Mouse (Mus musculus) left cerebral cortex, postnatal 14 days (tissue): Measurements from ENCODE around the gene Ghdc. TPM values are rescaled to one million over a fixed set of nuclear protein-coding genes. Genes with fewer than 3 reads are reported as not detected.

ENCODE experiments used
- DNase-seq, 2 experiments: peaks; one replicate each; pipeline ENCODE4 v3.0.0; 2021 to 2022; ENCODE audit warnings: low spot score in 2 of 2, mixed read lengths in 1 of 2
- intact Hi-C: fragments of 180-260 bp; cut with DNase I; formaldehyde crosslinking; loops from one replicate; pipeline ENCODE4 v1.15.1; 2025
- total RNA-seq, 2 experiments: library from RNA; stranded (reverse); gene quantifications; 2 replicates each; pipeline ENCODE4 v1.2.3; 2021

Gene Ghdc
- total RNA-seq, 2 experiments from 2014 or later, result 5.3 to 6.5 TPM

DNA sequence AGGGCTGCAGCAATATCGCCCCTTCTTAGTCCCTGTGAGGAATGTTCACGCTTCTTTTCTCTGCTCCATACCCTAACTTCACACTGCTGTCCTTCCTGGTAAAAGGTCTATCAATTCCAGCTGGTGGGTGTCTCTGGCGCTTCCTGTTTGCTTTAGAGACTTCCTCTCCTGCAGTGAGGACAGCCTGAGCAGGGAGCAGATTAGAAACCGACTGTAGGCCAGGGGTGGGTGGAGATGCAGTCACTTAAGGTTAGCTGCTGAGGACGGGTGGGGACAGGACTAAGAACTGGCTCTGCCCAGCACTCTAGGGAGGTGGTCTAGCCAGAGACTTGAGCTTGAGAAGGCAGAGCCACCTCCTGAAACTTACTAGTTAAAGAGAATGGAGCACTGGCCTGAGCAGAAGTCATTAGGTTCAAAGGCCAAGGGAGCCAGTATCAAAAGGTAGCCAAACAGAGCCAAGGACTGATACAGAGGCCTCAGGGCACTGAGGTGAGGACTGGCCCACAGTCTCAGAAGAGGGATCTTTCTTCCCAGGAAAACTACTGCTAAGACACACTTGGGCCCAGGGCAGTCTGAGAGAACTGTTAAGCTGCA is 45.7 kb downstream of the Ghdc start:
- intact Hi-C loops, result no loop called here
- DNase-seq, result no peak

DNA sequence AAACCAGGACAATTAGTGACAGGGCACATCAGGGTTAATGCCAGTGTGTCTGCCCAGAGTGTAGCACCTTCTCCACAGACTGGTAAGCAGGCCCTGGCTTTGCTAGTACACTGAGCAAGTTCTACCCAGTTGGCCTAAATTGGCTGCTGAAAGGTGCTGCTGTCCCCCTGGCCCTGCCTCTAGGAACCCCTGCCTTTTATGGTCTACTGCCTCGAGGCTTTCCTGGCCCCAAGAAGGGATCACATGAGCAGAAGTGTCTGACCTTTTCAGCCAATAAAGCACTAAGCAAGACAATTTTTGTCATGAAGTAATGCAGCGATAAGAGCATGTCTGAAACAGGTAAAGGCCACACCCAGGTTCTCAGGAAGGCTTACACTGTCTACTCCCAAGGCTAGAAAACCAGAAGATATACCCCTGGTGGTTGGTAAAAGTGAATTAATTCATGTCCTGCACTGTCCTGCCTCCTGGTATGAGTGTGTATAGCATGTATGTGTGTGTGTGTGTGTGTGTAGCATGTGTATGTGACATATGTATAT is 48.2 kb downstream of the Ghdc start:
- no peak for DNase-seq
- intact Hi-C loops, result no loop called here

DNA sequence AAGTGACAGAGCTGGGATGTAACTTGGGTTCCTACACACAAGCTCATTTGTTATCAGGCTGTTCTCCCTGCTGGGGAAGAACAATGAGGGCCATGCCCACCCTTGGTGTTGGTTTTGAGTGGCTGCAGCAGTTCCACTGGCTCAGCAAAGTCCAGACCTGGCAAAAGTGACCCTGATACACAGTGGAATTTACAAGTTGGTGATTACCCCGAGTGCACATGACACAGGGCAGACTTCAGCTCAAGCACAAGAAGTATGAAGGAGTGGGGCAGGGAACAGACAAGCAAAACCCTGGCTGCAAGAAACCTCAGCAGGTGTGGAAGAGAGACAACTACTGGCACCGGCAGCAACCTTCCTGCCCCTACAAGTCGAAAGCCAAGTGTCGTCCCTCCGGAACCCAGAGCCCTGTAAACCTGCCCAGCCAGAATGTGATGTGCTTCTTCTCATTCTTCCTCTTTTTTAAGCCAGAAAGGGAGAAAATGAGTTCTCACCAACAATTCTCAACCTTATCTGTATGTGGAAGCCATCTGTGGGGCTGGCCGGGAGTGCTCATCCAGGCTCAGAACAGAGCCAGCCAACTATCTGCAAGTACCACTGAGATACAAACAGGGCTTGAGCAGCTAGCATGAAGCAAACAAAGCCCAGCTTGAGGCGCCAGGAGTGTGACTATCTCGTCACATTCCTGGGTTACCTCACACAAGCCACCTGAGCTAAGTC is 48.8 kb downstream of the Ghdc start:
- intact Hi-C loops, result no loop called here
- no peak for DNase-seq

DNA sequence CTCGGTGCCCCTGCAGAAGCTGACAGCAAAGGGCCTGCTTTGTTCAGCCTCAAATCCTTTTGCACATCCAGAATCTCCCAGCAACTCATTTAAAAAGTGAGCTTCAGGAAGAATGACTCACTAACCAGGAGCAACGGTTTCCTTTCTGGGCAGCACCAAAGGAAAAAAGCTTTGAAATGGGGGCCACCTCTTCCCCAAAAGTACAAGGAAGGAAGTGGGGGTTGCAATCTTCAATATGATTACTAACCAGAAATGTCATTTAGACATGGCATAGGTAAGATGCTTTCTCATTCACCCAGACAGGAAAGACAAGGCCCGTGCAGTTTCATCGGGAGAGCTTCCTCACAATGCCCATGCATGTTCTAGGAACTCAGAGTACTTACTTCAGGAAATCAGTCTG is 49.5 kb downstream of the Ghdc start:
- intact Hi-C loops, result no loop called here
- DNase-seq, result no peak

DNA sequence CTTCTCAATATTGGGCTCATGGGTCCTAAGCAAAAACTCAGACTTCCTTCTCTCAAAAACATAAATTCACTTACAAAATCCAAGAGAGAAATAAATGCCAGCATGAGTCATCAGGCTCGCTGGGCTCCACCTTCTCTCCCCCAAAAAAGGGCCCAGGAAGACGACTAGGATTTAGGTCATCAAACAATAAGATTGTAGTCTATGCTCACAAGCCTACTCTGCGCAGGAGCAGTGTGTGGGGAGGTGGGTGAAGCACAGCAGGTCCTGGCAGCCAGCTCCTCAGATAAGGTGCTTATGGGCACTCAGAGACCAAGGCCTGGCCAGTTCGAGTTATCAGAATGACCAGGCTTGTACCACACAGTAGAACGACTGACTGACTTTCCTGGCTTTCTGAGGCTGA is 50.4 kb downstream of the Ghdc start:
- DNase-seq, result no peak
- intact Hi-C loops, result no loop called here

DNA sequence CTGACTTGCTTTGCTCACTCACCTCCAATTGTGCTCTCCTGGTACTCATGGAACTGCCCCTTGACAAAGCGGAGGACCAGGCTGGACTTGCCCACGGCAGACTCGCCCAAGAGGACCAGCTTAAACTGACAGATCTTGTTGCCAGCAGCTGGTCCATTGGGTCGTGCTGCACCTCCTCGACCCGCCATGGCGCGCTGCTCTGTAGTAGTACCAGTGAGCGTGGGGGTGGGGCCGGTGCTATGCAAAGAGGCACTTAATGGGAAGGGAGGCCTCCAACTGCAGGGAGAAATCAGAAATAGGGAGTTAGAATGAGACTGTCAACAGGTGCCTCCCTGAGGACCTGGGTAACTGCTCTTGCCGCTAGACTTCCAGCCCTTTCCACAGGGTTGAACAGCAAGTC is 50.9 kb downstream of the Ghdc start:
- intact Hi-C loops, result loop anchor here (10.0 kb wide), 1 partner anchor 235 kb away; no protein-coding TSS in a partner anchor
- DNase-seq, result no peak

DNA sequence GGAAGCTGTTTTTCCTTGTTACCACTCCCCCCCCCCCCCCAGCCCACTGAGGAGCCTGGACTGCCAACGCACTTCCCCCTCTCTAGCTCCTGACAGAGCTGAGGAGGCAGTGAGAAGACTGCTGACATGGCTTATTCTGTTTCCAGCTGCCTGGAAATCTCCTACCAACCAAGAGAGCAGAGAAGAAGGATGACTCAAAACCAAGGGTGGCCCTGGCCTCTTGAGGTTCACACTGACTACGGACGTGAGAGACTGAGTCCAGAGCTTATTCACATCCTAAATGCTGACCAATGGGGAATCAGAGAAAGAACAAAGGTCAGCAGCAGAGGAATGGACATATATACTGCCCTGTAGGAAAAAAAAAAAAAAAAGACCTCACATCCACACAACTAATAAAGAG is 51.4 kb downstream of the Ghdc start:
- no peak for DNase-seq
- intact Hi-C loops, result loop anchor here (10.0 kb wide), 1 partner anchor 235 kb away; no protein-coding TSS in a partner anchor

DNA sequence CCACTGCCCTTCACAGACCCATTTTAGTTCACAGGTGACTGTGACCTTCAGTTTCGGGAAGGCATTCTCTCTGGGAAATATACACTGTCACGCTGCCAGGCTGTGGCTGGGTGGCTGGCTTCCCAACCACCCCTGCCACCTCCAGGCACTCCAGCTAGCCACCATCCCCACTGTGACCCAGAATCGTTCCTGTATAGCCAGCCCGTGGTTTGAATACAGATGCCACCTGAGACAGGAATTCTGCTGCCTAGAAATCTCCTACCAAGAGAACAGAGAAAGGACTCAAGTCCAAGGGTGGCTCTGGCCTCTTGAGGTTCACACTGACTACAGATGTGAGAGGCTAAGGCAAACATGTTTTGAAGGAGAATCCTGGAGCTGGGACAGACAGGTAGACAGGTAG is 51.9 kb downstream of the Ghdc start:
- intact Hi-C loops, result loop anchor here (10.0 kb wide), 1 partner anchor 236 kb away; no protein-coding TSS in a partner anchor
- no peak for DNase-seq

DNA sequence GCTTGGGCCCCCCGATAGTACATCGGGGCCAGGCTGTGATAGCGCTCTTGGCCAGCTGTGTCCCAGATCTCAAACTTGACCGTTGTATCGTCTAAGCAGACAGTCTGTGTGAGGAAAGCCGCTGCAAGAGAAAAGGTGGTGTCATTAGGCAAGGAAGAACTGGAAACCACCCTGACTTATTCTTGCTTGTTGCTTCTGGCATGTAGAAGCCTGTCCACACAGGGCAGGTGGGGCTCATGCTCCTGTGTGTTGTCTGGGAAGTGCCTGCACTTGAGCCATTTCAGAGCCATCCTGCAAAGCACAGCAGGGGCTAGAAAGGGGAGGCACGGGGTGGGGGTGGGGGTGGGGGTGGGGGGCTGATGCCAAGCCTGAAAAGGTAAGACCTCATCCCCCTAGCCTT is 52.3 kb downstream of the Ghdc start:
- intact Hi-C loops, result loop anchor here (10.0 kb wide), 1 partner anchor 236 kb away; no protein-coding TSS in a partner anchor
- DNase-seq, result no peak

DNA sequence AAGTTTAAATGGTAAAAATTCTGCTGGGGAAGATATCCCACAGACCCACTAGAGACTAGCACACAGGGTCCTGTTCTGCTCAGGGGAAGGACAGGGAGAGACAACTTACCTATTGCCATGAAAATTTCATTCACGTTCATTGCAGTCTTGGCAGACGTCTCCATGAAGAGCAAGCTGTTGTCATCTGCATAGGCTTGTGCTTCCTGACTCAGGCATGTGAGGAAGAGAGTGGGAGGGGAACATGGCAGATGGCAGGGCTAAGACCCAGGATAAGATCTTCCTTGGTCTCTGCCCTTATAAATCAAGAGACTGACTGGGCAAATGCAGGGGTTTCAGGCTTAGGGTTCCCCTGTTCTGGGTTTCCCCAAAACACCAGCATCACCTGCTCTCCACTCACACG is 54.1 kb downstream of the Ghdc start:
- intact Hi-C loops, result loop anchor here (10.0 kb wide), 1 partner anchor 238 kb away; no protein-coding TSS in a partner anchor
- peak in 1 of 2 experiments; percentile 62 for DNase-seq

Other genes starting within 250 kb of the Ghdc start
- gene Acly, start 243.0 kb downstream of the Ghdc start, total RNA-seq, result 100 to 1,000 TPM; 116 to 121 TPM
- gene Ttc25, start 225.3 kb downstream of the Ghdc start, total RNA-seq, result under 1 TPM; 0.40 to 0.51 TPM
- 100 to 1,000 TPM; 158 to 245 TPM for gene Cnp, start 196.1 kb downstream of the Ghdc start, total RNA-seq
- 10 to 100 TPM; 23.9 to 25.4 TPM for gene Nkiras2, start 151.7 kb downstream of the Ghdc start, total RNA-seq
- gene Dnajc7, start 150.8 kb downstream of the Ghdc start, total RNA-seq, result 100 to 1,000 TPM; 239 to 244 TPM
- under 1 TPM; 0.19 to 0.33 TPM for gene Zfp385c, start 78.5 kb downstream of the Ghdc start, total RNA-seq
- gene Dhx58, start 66.7 kb downstream of the Ghdc start, total RNA-seq, result 1 to 10 TPM; 1.9 to 2.0 TPM
- 10 to 100 TPM; 63.2 to 64.1 TPM for gene Kat2a, start 58.5 kb downstream of the Ghdc start, total RNA-seq
- not detected for gene Hspb9, start 57.1 kb downstream of the Ghdc start, total RNA-seq
- 100 to 1,000 TPM; 159 to 161 TPM for gene Rab5c, start 32.7 kb downstream of the Ghdc start, total RNA-seq
- gene Kcnh4, start 11.0 kb downstream of the Ghdc start, total RNA-seq, result 10 to 100 TPM; 10.1 to 13.7 TPM
- gene Hcrt, start 8.0 kb downstream of the Ghdc start, total RNA-seq, result not detected
- 10 to 100 TPM; 14.6 to 19.9 TPM for gene Stat5b, start 79.8 kb upstream of the Ghdc start, total RNA-seq
- 1 to 10 TPM; 2.5 to 2.6 TPM for gene Stat5a, start 88.4 kb upstream of the Ghdc start, total RNA-seq
- 10 to 100 TPM; 32.9 to 34.2 TPM for gene Stat3, start 168.6 kb upstream of the Ghdc start, total RNA-seq
- 10 to 100 TPM; 19.8 to 23.2 TPM for gene Cavin1, start 199.9 kb upstream of the Ghdc start, total RNA-seq
- gene Atp6v0a1, start 238.5 kb upstream of the Ghdc start, total RNA-seq, result 100 to 1,000 TPM; 489 to 499 TPM